Mouse (Mus musculus) liver, adult 2 months (tissue): ENCODE data around the gene Foxf1.

Experiments used
- CTCF ChIP-seq: fragments of 200-500 bp; IDR thresholded peaks from 2 replicates; pipeline ENCODE4 v1.5.1; 2011; ENCODE audit warnings: low read depth, low read length, control low read depth
- POLR2A ChIP-seq: fragments of 200-500 bp; IDR thresholded peaks from 2 replicates; pipeline ENCODE4 v1.6.1; 2011; ENCODE audit warnings: low read length, control low read depth; ENCODE audit not compliant: insufficient read depth; ENCODE audit errors: extremely low read depth

DNA sequence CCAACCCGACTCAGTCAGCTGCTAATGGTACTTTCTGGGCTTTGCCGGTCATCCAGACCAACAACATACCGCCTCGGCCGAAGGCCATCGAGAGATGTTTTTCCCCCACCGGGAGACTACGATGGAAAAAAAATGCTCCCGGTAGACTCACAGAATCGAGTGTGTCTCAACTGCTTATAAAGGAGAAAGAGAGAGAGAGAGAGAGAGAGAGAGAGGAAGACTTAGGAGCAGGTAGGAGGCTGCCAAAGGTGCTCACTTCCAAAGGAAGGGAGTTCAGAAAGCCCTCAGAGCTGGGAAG lies 9.4 kb upstream of the Foxf1 start:
- TF ChIP-seq CTCF (no peak), POLR2A (no peak)
